Mouse (Mus musculus) ES-E14 (cell line): ENCODE data around the gene Arhgap19.

ENCODE experiments used
- CHD2 ChIP-seq: IDR thresholded peaks from 2 replicates; pipeline ENCODE4 v1.6.1; 2014; ENCODE audit warnings: mild to moderate bottlenecking, low read depth, low read length, inconsistent platforms
- HCFC1 ChIP-seq: IDR thresholded peaks from 2 replicates; pipeline ENCODE4 v1.6.1; 2012; ENCODE audit warnings: low read length, inconsistent platforms, borderline replicate concordance; ENCODE audit not compliant: insufficient read depth
- MAFK ChIP-seq: IDR thresholded peaks from 2 replicates; pipeline ENCODE4 v1.6.1; 2014; ENCODE audit warnings: mild to moderate bottlenecking, low read depth, low read length, inconsistent platforms; ENCODE audit not compliant: insufficient read depth
- ZC3H11A ChIP-seq: IDR thresholded peaks from 2 replicates; pipeline ENCODE4 v1.6.1; 2012; ENCODE audit warnings: low read depth, mild to moderate bottlenecking, inconsistent platforms, low read length, borderline replicate concordance
- ZNF384 ChIP-seq: IDR thresholded peaks from 2 replicates; pipeline ENCODE4 v1.6.1; 2012; ENCODE audit warnings: low read depth, low read length, inconsistent platforms

DNA sequence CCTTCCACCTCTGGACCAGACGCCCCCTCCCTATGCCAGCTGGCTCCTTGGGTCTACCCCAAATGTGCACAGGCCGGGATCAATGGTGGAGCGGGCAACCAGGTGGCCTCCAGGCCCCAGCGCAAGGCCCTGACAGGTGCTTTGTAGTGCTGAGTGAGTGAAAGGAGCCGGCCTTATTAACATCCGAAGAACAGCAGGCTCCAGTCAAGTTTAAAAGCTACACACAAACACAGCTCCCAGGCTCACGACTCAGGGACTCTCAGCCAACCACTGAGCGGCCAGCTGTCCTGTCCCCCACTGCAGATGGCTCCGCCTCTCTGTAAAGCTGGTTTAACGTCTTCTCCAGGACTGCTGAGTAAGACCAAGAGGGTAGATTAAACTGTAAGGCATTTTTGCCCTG, 67.2 kb downstream of the Arhgap19 start:
- TF ChIP-seq CHD2, result no peak
- no peak for TF ChIP-seq HCFC1
- no peak for TF ChIP-seq ZNF384
- TF ChIP-seq MAFK, result no peak
- TF ChIP-seq ZC3H11A, result no peak
